Mouse (Mus musculus) heart, adult 8-10 months (tissue): ENCODE data around the gene Skint5. TPM values are rescaled to one million over a fixed set of nuclear protein-coding genes. Genes with fewer than 3 reads are reported as not detected.
"Not testable (repeated sequence)": the region's sequence is repeated elsewhere in the genome, so short reads cannot be mapped to it uniquely, and the experiment has no call there.

Source experiments
- DNase-seq: peaks from one replicate; pipeline ENCODE4 v3.0.0; 2022; ENCODE audit warnings: low spot score
- total RNA-seq, 4 experiments: library from RNA; stranded (reverse); gene quantifications; 2 replicates each; pipeline ENCODE4 v1.2.4; 2022

Gene Skint5
- total RNA-seq = not detected

DNA sequence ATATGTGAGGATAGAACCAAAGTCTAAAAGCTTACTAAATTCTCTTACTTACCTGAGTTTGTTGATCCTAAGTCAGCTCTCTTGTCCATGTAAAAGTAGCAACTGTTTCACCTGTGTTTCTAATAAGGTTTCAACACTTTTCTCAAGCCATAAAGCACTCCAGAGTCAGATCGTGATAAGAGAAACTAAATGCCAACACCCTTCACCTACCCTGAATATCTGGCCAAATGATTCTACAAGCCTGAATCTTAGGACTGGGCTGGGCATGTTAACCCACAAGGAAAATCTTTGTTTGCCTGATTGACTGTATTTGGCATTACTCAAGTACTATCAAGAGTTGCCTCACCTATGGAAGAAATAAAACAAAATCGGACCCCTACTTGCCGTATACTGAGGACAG is at the start of gene Skint5:
Gene Skint5 (minus strand): TSS at position 101 of the 400 bp plus-strand sequence.
- DNase-seq = no peak

- DNase-seq = no peak
These were observed 42.0 kb downstream of the Skint5 start for GRCm38 (mm10) chr4:113957343-113957742.

DNA sequence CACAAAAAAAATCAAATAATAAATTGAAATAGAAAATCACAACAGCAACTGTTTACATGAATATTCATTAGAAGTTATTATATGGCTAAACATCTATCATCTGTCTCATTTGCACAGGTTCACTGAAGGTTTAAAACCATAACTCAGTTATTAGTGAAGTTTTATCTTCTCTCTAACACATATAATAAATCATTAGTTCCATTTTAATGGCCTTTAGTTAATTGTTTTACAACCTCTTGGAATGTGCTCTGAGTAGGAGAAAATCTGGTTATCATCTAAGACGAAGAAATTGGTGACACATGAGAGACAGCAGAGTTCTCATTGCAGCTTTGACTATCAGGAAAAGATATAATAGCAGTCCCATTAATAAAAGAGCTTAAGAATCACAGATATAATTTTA is 235.1 kb downstream of the Skint5 start:
- no peak for DNase-seq

GRCm38 (mm10) chr4:113763684-113764083 is 235.6 kb downstream of the Skint5 start:
- DNase-seq = no peak

- DNase-seq = not testable (repeated sequence)
These were observed 551.1 kb downstream of the Skint5 start for GRCm38 (mm10) chr4:113448230-113448629.

Other genes starting within 250 kb of the Skint5 start
- gene Skint11, start 163.9 kb upstream of the Skint5 start, total RNA-seq = not detected